Mouse (Mus musculus) thymus, postnatal 10 days (tissue): Measurements from ENCODE around the gene Gm16485.
A peak's percentile ranks its signal among the peaks of the same experiment; 100 is the strongest.

Experiments used
- DNase-seq, 2 experiments: peaks; one replicate each; pipeline ENCODE4 v3.0.0; 2021; ENCODE audit warnings: low spot score in 2 of 2

Gm16485 gene

DNA sequence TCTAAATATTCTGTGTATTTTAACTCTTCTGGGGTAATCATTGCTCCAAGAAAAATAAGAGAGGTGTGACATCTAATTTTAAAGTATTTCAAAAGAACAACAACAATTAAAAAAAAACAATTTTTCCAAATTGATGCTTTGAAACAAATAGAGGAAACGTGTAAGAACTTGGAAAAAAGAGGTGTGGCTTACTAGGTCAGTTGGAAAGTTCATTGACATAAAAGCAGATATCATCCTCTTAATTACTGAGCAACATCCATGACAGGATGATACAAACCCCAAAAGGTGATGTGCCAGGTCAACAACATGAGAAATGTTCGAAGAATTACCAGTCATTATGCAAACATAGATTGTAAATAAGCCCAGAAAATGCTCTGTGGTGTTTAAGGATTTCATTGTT is at the start of gene Gm16485:
Gm16485 (plus strand) TSS at position 301 of the 400 bp plus-strand sequence.
- no peak for DNase-seq

DNA sequence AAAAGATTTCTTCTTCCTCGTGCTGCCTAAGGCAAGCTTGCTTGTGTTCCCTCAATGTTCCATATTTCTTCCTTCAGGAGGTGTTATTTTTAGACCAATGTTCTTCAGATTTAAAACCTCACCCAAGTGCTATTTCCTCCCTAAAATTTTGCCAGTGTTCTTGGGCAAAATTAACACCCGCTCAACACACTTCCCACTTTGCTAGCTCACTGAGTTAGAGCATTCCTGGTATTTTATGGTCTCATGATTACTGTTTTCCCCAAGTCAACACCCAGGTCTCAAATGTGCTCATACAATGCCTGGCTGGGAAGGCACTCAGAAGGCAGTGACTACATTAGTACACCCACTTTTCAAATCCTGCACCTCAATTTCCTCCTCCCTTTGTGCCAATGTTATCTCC is 44.0 kb upstream of the Gm16485 start:
- no peak for DNase-seq

DNA sequence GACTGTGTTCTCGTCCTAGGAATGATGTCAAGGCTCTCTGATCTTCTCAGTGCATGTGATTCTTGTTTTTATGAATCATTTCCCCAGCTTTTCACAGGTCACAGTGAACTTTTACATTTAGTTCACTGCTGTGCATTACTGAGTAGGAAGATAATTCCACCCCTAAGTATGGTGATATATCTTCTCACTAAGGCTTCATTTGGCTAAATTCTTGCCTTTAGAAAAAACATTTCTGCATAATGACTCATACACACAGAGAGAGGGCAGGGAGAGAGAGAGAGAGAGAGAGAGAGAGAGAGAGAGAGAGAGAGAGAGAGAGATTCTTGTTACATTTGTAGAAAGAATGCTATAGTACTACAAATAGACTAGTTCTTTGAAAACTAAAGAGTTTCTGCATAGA is 33.8 kb upstream of the Gm16485 start:
- DNase-seq: no peak

DNA sequence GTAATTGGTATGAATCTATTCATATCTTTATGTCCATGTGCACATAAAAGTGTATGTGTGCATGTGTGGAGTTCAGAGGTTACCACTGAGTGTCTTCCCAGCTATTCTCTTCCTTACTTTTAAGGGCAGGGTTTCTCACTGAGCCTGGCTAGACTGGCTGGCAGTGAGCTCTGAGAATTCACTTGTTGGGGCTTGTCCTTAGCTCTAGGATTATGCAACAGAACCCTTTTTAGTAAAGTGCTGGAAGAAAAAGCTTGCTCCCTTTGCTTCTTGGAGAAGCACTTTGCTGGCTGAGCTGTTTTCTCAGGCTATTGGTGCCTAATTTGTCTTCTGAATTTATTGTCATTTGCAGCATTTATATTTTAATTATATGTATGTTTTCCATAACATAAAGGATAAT is 18.3 kb upstream of the Gm16485 start:
- DNase-seq: no peak

DNA sequence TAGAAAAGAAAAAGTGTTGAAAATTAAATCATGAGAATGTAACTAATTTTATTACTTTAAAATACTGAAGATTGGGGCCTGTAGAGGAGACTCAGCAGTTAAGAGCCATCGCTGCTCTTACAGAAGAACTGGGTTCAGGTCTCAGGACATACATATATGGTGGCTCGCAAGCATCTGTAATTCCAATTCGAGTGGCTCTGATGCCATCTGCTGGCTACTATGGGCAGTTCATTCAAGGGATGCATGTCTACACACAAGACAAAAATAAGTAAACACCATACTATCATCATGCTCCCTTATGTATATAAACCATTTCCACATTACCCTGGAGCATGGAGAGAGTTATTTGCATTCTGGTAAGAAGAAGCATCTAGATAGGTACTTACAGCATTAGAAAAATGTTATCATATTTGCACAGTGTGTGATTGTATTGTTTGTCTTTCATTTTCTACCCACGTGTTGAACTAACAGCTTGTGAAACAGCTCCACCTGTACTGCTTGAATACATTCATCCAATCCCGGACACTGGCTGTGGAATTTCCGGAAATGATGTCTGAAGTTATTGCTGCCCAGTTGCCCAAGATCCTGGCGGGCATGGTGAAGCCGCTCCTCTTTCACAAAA is 7.0 kb upstream of the Gm16485 start:
- DNase-seq: peak in 1 of 2 experiments; percentile 3

DNA sequence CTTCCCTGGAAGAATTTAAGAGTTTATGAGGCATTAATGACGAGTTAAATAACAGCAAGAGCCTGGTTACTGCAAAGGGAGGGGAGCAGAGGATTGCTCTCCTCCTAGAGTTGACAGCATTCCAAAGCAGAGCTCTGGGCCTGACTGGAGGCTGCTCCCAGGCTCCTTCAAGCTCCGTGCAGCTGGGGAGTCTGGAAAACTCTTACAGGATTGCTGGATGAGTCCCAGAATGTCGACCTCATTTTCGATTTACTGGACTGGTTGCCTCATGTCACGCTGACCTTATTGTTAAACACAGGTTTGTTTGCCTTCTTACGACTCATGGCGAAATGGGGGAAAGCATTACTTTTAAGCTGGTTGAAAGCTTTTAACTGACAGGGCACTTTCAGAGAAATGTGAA is 1.4 kb upstream of the Gm16485 start:
- DNase-seq: no peak

DNA sequence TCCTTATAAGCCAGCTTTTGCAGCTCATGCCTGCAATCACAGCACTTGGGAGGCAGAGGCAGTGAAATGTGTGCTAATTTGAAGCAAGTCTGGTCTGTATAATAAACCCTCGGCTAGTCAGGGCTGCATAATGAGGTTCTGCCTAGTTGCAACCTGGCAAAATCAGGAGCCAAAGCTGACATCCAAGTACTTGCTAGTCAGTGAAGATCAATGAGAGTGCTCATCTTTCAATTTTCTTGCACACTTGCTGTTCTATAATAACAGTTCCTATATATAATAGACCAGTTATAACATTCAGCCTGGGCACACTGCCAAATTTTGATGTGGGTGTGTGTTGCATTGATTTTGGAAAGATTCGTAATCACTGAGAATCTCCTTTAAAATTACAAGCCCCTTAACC is 6.2 kb downstream of the Gm16485 start:
- no peak for DNase-seq

DNA sequence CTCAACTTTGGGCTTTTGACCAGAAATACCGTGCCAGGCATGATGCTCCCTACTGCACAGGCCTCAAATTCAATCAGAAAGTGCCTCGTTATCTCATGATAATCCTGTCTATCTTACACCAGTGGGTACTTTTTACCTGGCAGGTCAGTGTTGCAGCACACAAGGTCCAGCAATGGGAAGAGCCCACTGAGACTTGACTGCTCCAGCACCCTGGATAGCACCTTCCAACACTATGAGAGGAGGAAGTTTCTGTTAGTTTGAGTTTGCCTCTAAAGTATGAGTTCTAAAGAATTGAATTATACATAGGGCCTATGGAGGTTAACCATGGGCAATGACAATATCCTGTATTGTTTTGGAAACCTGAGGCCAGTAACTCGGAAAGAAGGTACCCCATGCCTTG is 10.7 kb downstream of the Gm16485 start:
- no peak for DNase-seq

DNA sequence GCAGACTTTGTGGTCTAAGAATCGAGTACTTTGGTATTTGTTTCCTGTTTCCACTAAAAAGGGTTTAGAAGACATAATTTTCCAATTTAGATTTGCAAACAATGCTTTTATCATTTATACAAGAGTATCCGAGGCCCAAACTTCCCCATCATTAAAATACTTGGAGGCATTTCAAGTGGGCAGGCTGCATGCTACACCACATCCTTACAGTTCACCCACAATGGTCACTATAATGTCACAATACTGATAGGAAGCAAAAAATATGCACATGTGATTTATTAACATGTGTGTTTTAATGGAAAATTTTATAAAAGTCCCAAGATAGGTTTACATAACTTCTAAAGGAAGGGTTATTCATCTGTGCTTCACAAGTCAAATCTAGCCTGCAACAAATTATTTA is 24.9 kb downstream of the Gm16485 start:
- DNase-seq: no peak

DNA sequence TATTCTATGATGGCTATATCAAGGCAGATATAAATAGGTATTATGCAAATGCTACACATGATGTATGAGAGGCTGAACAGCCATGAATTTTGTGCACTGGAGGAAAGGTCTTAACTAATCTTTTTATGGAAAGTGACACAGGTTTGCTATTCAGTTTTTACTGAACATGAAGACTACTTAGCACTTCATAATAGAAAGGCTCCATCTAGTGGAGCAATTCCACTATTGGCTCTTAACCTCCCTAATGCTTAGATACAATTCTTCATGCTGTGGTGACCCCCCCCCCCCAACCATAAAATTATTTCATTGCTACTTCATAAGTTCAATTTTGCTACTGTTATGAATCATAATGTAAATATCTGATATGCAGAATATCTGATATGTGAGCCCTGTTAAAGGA is 29.6 kb downstream of the Gm16485 start:
- DNase-seq: no peak

DNA sequence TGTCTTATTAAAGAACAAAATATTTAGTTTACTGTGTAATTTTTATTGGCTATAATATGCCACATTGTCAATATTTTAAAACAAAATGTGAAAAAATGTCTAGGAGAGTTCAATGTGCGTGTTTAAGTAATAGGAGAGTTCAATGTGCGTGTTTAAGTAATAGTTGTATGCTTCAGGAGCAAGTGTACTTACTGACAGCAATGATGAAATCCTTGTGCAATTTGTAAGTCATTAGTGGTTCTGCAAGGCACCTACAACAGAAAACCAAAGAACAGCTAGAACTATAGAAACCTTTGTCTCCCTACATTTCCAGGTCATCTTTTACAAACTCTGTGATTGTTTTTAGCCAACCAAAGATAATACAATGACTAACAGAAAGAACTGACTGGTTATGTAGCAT is 43.5 kb downstream of the Gm16485 start:
- no peak for DNase-seq
